Mouse (Mus musculus) olfactory bulb, adult 2 months (tissue): ENCODE results near the gene Eya4. TPM values are rescaled to one million over a fixed set of nuclear protein-coding genes. Genes with fewer than 3 reads are reported as not detected.

ENCODE experiments used
- H3K27ac ChIP-seq: fragments of 200-500 bp; 2 replicates; pipeline ENCODE4 v1.5.1; 2012; ENCODE audit warnings: low read depth, low read length; ENCODE audit not compliant: insufficient read depth
- H3K4me1 ChIP-seq: fragments of 200-500 bp; 2 replicates; pipeline ENCODE4 v1.6.1; 2012; ENCODE audit warnings: low read length; ENCODE audit not compliant: control insufficient read depth, insufficient read depth
- H3K4me3 ChIP-seq: fragments of 200-500 bp; 2 replicates; pipeline ENCODE4 v1.5.1; 2012; ENCODE audit warnings: mild to moderate bottlenecking, low read depth, low read length, moderate library complexity; ENCODE audit not compliant: insufficient read depth
- CTCF ChIP-seq: fragments of 200-500 bp; IDR thresholded peaks from 2 replicates; pipeline ENCODE4 v1.5.1; 2012; ENCODE audit warnings: low read depth, mild to moderate bottlenecking, low read length, moderate library complexity; ENCODE audit not compliant: insufficient read depth
- POLR2A ChIP-seq: fragments of 200-500 bp; IDR thresholded peaks from 2 replicates; pipeline ENCODE4 v1.6.1; 2012; ENCODE audit warnings: mild to moderate bottlenecking, low read depth, low read length, moderate library complexity; ENCODE audit not compliant: insufficient read depth
- WGBS: fragments of 180-500 bp; shearing (Covaris S2); methylation state at CpG from one replicate; pipeline ENCODE4 v1.1.7; 2018; 5-methylcytosine and 5-hydroxymethylcytosine counted together
- polyA plus RNA-seq: library from polyadenylated mRNA; stranded (reverse); fragments of >200 nt; gene quantifications from 2 replicates; pipeline ENCODE4 v1.2.4, GENCODE M21; 2012; ENCODE audit warnings: low replicate concordance; ENCODE audit not compliant: missing spikeins, insufficient read depth, insufficient read length

Gene Eya4
- not detected in 2 replicates for polyA plus RNA-seq

- TF ChIP-seq POLR2A (no peak), CTCF (no peak)
- Histone ChIP-seq H3K27ac (no peak within 1 kb of the TSS), H3K4me3 (peak within 1 kb of the TSS; percentile 47), H3K4me1 (peaks cover 14% of the 10 kb centered on the region)
- WGBS: 8% methylated on average over 73 of the region's 79 CpGs
These were observed at the start of gene Eya4 for GRCm38 (mm10) chr10:23350011-23350911. Gene Eya4 (minus strand): TSS chr10:23350786.

GRCm38 (mm10) chr10:23395399-23395798 lies 44.8 kb upstream of the Eya4 start:
- Histone ChIP-seq H3K4me1 (no peaks in the 10 kb centered on the region), H3K4me3 (no peak overlapping the region), H3K27ac (no peak overlapping the region)
- TF ChIP-seq POLR2A (no peak), CTCF (no peak)
- 84% methylated on average over 3 of the region's 3 CpGs for WGBS

- Histone ChIP-seq H3K4me1 (no peaks in the 10 kb centered on the region), H3K27ac (no peak overlapping the region), H3K4me3 (no peak overlapping the region)
- WGBS: 60% methylated on average over 11 of the region's 11 CpGs
- TF ChIP-seq CTCF (no peak), POLR2A (no peak)
These were observed 44.1 kb upstream of the Eya4 start for GRCm38 (mm10) chr10:23394556-23395245.

GRCm38 (mm10) chr10:23394152-23394551 lies 43.6 kb upstream of the Eya4 start:
- WGBS: 77% methylated on average over 6 of the region's 6 CpGs
- Histone ChIP-seq H3K27ac (no peak overlapping the region), H3K4me1 (no peaks in the 10 kb centered on the region), H3K4me3 (no peak overlapping the region)
- TF ChIP-seq POLR2A (no peak), CTCF (no peak)

- WGBS: 92% methylated on average over 6 of the region's 6 CpGs
- no peaks in the 10 kb centered on the region for H3K4me1 ChIP-seq
- H3K27ac ChIP-seq: no peak overlapping the region
- no peak overlapping the region for H3K4me3 ChIP-seq
- TF ChIP-seq POLR2A (no peak), CTCF (no peak)
These were observed 13.3 kb upstream of the Eya4 start for GRCm38 (mm10) chr10:23363866-23364265.

GRCm38 (mm10) chr10:23349392-23350010 lies 1.1 kb downstream of the Eya4 start:
- WGBS: under 1% methylated on average over 31 of the region's 33 CpGs
- Histone ChIP-seq H3K4me1 (peaks cover 14% of the 10 kb centered on the region), H3K27ac (no peak overlapping the region), H3K4me3 (peak overlapping the region; percentile 47)
- TF ChIP-seq POLR2A (no peak), CTCF (no peak)

- Histone ChIP-seq H3K4me1 (peaks cover 14% of the 10 kb centered on the region), H3K4me3 (peak overlapping the region; percentile 47), H3K27ac (no peak overlapping the region)
- TF ChIP-seq CTCF (no peak), POLR2A (no peak)
- WGBS: 3% methylated on average over 22 of the region's 22 CpGs
These were observed 1.6 kb downstream of the Eya4 start for GRCm38 (mm10) chr10:23348893-23349391.

- WGBS: 6% methylated on average over 34 of the region's 34 CpGs
- Histone ChIP-seq H3K27ac (no peak overlapping the region), H3K4me3 (peak overlapping the region; percentile 47), H3K4me1 (peaks cover 14% of the 10 kb centered on the region)
- TF ChIP-seq CTCF (no peak), POLR2A (no peak)
These were observed 2.3 kb downstream of the Eya4 start for GRCm38 (mm10) chr10:23348101-23348892.
